Mouse (Mus musculus): ENCODE data around the gene Atg9a.

- TF ChIP-seq POLR2AphosphoS2 (IDR thresholded peaks at IDR 0.05; ENCODE audit: low read depth, low read length): no peak
- TF ChIP-seq EP300 (IDR thresholded peaks at IDR 0.05; ENCODE audit: low read length): no peak
- no peak for TF ChIP-seq CTCF (conservative IDR thresholded peaks at IDR 0.05 in 1 of 2, IDR thresholded peaks at IDR 0.05 in 1 of 2; ENCODE audit: low read depth in 2 of 2, low read length in 2 of 2)
- no peak for TF ChIP-seq PAX5 (IDR thresholded peaks at IDR 0.05; ENCODE audit: low read length)
Measured at GRCm38 (mm10) chr1:75212542-75212941, 20.5 kb upstream of the Atg9a start.
